9 mouse cellular contexts compared by ENCODE assay signal in genomic region chr4:41502171-41502940, GRCm38 (mm10). TPM values are rescaled to one million over a fixed set of nuclear protein-coding genes. Genes with fewer than 3 reads are reported as not detected.
A peak's percentile ranks its signal among the peaks of the same experiment; 100 is the strongest.
DNase-seq lines count a peak whose midpoint lies in the region; ATAC-seq and TF ChIP-seq lines count a peak whose summit lies in the region.
"Had no signal": no experiment of that assay in that cellular context is flagged by ENCODE, and none has a peak within 500 bp of the region (broad histone marks: within the 10 kb centered on the region; RNA-seq: fewer than 3 reads in every experiment).

No protein-coding gene starts in this region.

- no peak for TF ChIP-seq CTCF in cortical plate, adult 2 months (IDR thresholded peaks at IDR 0.05; ENCODE audit: extremely low read depth, insufficient read depth, low read length)

- H3K4me3 ChIP-seq in kidney, embryonic 14.5 days (ENCODE audit: low read length) = peak overlapping the region; percentile 45
- peak overlapping the region; percentile 45 for H3K4me3 ChIP-seq in cortical plate, adult 2 months (ENCODE audit: insufficient read depth, low read length)
- H3K4me3 ChIP-seq in lung, embryonic 15.5 days = peak overlapping the region; percentile 45
- H3K4me3 ChIP-seq in stomach, embryonic 14.5 days (ENCODE audit: low read depth, low read length) = peak overlapping the region; percentile 35

- peak overlapping the region; percentile 71; the same call in 1 of the 2 replicates for H3K27ac ChIP-seq in kidney, embryonic 14.5 days (ENCODE audit: low read depth, low read length)
- no peak overlapping the region for H3K27ac ChIP-seq in cortical plate, adult 2 months (ENCODE audit: insufficient read depth, low read length)
- peak overlapping the region; percentile 64 for H3K27ac ChIP-seq in lung, embryonic 15.5 days
- no peak overlapping the region for H3K27ac ChIP-seq in stomach, embryonic 14.5 days (ENCODE audit: low read length)

- no peak for TF ChIP-seq POLR2A in cortical plate, adult 2 months (IDR thresholded peaks at IDR 0.05; ENCODE audit: extremely low read depth, insufficient read depth, low read length)

- H3K9ac ChIP-seq in kidney, embryonic 14.5 days (ENCODE audit: low read depth, low read length) = peak overlapping the region; percentile 54; the same call in 1 of the 2 replicates
- H3K9ac ChIP-seq in lung, embryonic 15.5 days = peak overlapping the region; percentile 41
- no peak overlapping the region; the same call in 1 of the 2 replicates for H3K9ac ChIP-seq in stomach, embryonic 14.5 days (replicated peaks; ENCODE audit: low read depth, low read length)

- 8% methylated on average over 20 of the region's 20 CpGs for WGBS in kidney, embryonic 14.5 days
- WGBS in lung, embryonic 15.5 days = 13% methylated on average over 20 of the region's 20 CpGs
- WGBS in stomach, embryonic 14.5 days = 18% methylated on average over 20 of the region's 20 CpGs

- H3K4me1 ChIP-seq in kidney, embryonic 14.5 days (ENCODE audit: control insufficient read depth, insufficient read depth, low read length) = peaks cover 22% of the 10 kb centered on the region
- H3K4me1 ChIP-seq in cortical plate, adult 2 months (ENCODE audit: control insufficient read depth, insufficient read depth, low read length) = peaks cover 3% of the 10 kb centered on the region; the same call in 1 of the 2 replicates
- H3K4me1 ChIP-seq in lung, embryonic 15.5 days = peaks cover 32% of the 10 kb centered on the region
- H3K4me1 ChIP-seq in stomach, embryonic 14.5 days (ENCODE audit: control insufficient read depth, insufficient read depth, low read length) = peaks cover 26% of the 10 kb centered on the region

- no peaks in the 10 kb centered on the region for H3K36me3 ChIP-seq in kidney, embryonic 14.5 days (ENCODE audit: control insufficient read depth, insufficient read depth, low read length)
- H3K36me3 ChIP-seq in lung, embryonic 15.5 days = no peaks in the 10 kb centered on the region
- no peaks in the 10 kb centered on the region for H3K36me3 ChIP-seq in stomach, embryonic 14.5 days (ENCODE audit: control insufficient read depth, insufficient read depth, low read length)

- no peak for DNase-seq in kidney, adult 9 months
- DNase-seq in heart, postnatal 4 days = peak; percentile 41
- DNase-seq in right cerebral cortex, postnatal 25 days = no peak
- DNase-seq in layer of hippocampus, adult 9-11 months = no peak

- no peaks in the 10 kb centered on the region for H3K9me3 ChIP-seq in kidney, embryonic 14.5 days (ENCODE audit: control insufficient read depth, low read length)
- H3K9me3 ChIP-seq in lung, embryonic 15.5 days = no peaks in the 10 kb centered on the region
- H3K9me3 ChIP-seq in stomach, embryonic 14.5 days (ENCODE audit: control insufficient read depth, low read depth, low read length) = no peaks in the 10 kb centered on the region

- H3K4me2 ChIP-seq in kidney, embryonic 14.5 days (replicated peaks; ENCODE audit: low read depth, low read length) = peak overlapping the region; percentile 63
- H3K4me2 ChIP-seq in lung, embryonic 15.5 days = peak overlapping the region; percentile 85
- peak overlapping the region; percentile 82 for H3K4me2 ChIP-seq in stomach, embryonic 14.5 days (replicated peaks; ENCODE audit: low read depth, low read length)

- peak; percentile 68 for ATAC-seq in kidney, embryonic 14.5 days (ENCODE audit: low FRiP score, low TSS enrichment)
- peak; percentile 48 for ATAC-seq in lung, embryonic 15.5 days (ENCODE audit: borderline replicate concordance, extremely low read depth, low FRiP score, low TSS enrichment)
- peak; percentile 24; the same call in 1 of the 2 replicates for ATAC-seq in stomach, embryonic 14.5 days (ENCODE audit: insufficient number of reproducible peaks, insufficient read depth, low FRiP score, low read depth)

- peaks cover 44% of the 10 kb centered on the region for H3K27me3 ChIP-seq in kidney, embryonic 14.5 days (ENCODE audit: control insufficient read depth, insufficient read depth, low read length)
- H3K27me3 ChIP-seq in lung, embryonic 15.5 days = peaks cover 46% of the 10 kb centered on the region
- peaks cover 39% of the 10 kb centered on the region for H3K27me3 ChIP-seq in stomach, embryonic 14.5 days (ENCODE audit: control insufficient read depth, insufficient read depth, low read length)

RNA-seq across cellular contexts. Expression of gene AI464131, which starts 0.5 kb away (rescaled TPM):
- polyA plus RNA-seq in kidney, embryonic 14.5 days (2014; fragmentation: Nextera tagmentation; extraction: Ambion mirVana) = 3.8 and 8.9 TPM in 2 replicates
- polyA plus RNA-seq in cortical plate, adult 2 months (2012; rRNA removed) = 24.2 and 24.8 TPM in 2 replicates
- total RNA-seq in heart, postnatal 4 days (2021) = 10 to 100 TPM in 1 of 2 experiments, 1 to 10 TPM in 1; 9.2 to 10.7 TPM
- 3.5 and 4.2 TPM in 2 replicates for polyA plus RNA-seq in lung, embryonic 15.5 days (2015; fragmentation: Nextera tagmentation; extraction: Ambion mirVana)
- polyA plus RNA-seq in stomach, embryonic 14.5 days (2014; fragmentation: Nextera tagmentation; extraction: Ambion mirVana) = 4.6 and 4.8 TPM in 2 replicates
- total RNA-seq: neutrophil, adult 5-6 weeks had no signal

RNA-seq across cellular contexts. Expression of gene 1110017D15Rik, which starts 14.8 kb away (rescaled TPM):
- 0.93 and 1.0 TPM in 2 replicates for polyA plus RNA-seq in kidney, embryonic 14.5 days (2014; fragmentation: Nextera tagmentation; extraction: Ambion mirVana)
- polyA plus RNA-seq in cortical plate, adult 2 months (2012; rRNA removed) = 4.6 and 4.9 TPM in 2 replicates
- total RNA-seq in heart, postnatal 4 days (2021) = not detected
- polyA plus RNA-seq in lung, embryonic 15.5 days (2015; fragmentation: Nextera tagmentation; extraction: Ambion mirVana) = 6.4 and 7.3 TPM in 2 replicates
- 0.98 and 1.8 TPM in 2 replicates for polyA plus RNA-seq in stomach, embryonic 14.5 days (2014; fragmentation: Nextera tagmentation; extraction: Ambion mirVana)
- total RNA-seq: neutrophil, adult 5-6 weeks had no signal

RNA-seq across cellular contexts. Expression of gene Nudt2, which starts 37.4 kb away (rescaled TPM):
- 61.5 and 75.7 TPM in 2 replicates for polyA plus RNA-seq in kidney, embryonic 14.5 days (2014; fragmentation: Nextera tagmentation; extraction: Ambion mirVana)
- 43.4 and 46.5 TPM in 2 replicates for polyA plus RNA-seq in cortical plate, adult 2 months (2012; rRNA removed)
- total RNA-seq in heart, postnatal 4 days (2021) = 10 to 100 TPM; 26.9 to 27.0 TPM
- polyA plus RNA-seq in lung, embryonic 15.5 days (2015; fragmentation: Nextera tagmentation; extraction: Ambion mirVana) = 48.2 and 49.0 TPM in 2 replicates
- 47.7 and 50.6 TPM in 2 replicates for polyA plus RNA-seq in stomach, embryonic 14.5 days (2014; fragmentation: Nextera tagmentation; extraction: Ambion mirVana)

RNA-seq across cellular contexts. Expression of gene Kif24, which starts 37.7 kb away (rescaled TPM):
- 8.5 and 9.3 TPM in 2 replicates for polyA plus RNA-seq in kidney, embryonic 14.5 days (2014; fragmentation: Nextera tagmentation; extraction: Ambion mirVana)
- 0.56 and 0.61 TPM in 2 replicates for polyA plus RNA-seq in cortical plate, adult 2 months (2012; rRNA removed)
- total RNA-seq in heart, postnatal 4 days (2021) = 1 to 10 TPM; 4.4 to 4.6 TPM
- polyA plus RNA-seq in lung, embryonic 15.5 days (2015; fragmentation: Nextera tagmentation; extraction: Ambion mirVana) = 8.2 and 8.3 TPM in 2 replicates
- 7.4 and 8.0 TPM in 2 replicates for polyA plus RNA-seq in stomach, embryonic 14.5 days (2014; fragmentation: Nextera tagmentation; extraction: Ambion mirVana)

Comparison
In these comparisons a context has a peak if more than half of its experiments do, and no peak if none do; other contexts are left out.
1. H3K27ac ChIP-seq: peak in kidney, embryonic 14.5 days (single experiment) and lung, embryonic 15.5 days (single experiment); none in cortical plate, adult 2 months (single experiment) and stomach, embryonic 14.5 days (single experiment).
2. Peak in every context shown above with its lines, with median percentiles within 50 percentile points of each other: ATAC-seq, H3K4me2 ChIP-seq and H3K4me3 ChIP-seq.